In genomic region chr5:57716421-57717237, GRCm38 (mm10) we compare ENCODE assay signal across 7 mouse cellular contexts. TPM values are rescaled to one million over a fixed set of nuclear protein-coding genes. Genes with fewer than 3 reads are reported as not detected.
DNase-seq lines count a peak whose midpoint lies in the region; ATAC-seq lines count a peak whose summit lies in the region.

No protein-coding gene starts in this region.

- WGBS in midbrain, embryonic 11.5 days, result under 1% methylated on average over 29 of the region's 29 CpGs
- under 1% methylated on average over 29 of the region's 29 CpGs for WGBS in stomach, embryonic 15.5 days

- peak overlapping the region; percentile 48; the same call in 1 of the 2 replicates for H3K27ac ChIP-seq in midbrain, embryonic 11.5 days (ENCODE audit: low read depth, low read length)
- H3K27ac ChIP-seq in stomach, embryonic 15.5 days, result peak overlapping the region; percentile 95

- ATAC-seq in midbrain, embryonic 11.5 days (ENCODE audit: low FRiP score), result peak; percentile 0; the same call in 1 of the 2 replicates
- peak; percentile 19; the same call in 1 of the 2 replicates for ATAC-seq in stomach, embryonic 15.5 days (ENCODE audit: insufficient read depth, low FRiP score, low read depth)

- H3K9me3 ChIP-seq in midbrain, embryonic 11.5 days (ENCODE audit: control insufficient read depth, low read length), result no peaks in the 10 kb centered on the region
- H3K9me3 ChIP-seq in stomach, embryonic 15.5 days, result no peaks in the 10 kb centered on the region

- H3K9ac ChIP-seq in midbrain, embryonic 11.5 days (ENCODE audit: low read length), result peak overlapping the region; percentile 74
- H3K9ac ChIP-seq in stomach, embryonic 15.5 days, result peak overlapping the region; percentile 60; the same call in 1 of the 2 replicates

- peaks cover 18% of the 10 kb centered on the region for H3K27me3 ChIP-seq in midbrain, embryonic 11.5 days (ENCODE audit: control insufficient read depth, insufficient read depth, low read length)
- H3K27me3 ChIP-seq in stomach, embryonic 15.5 days (replicated peaks), result no peaks in the 10 kb centered on the region

- H3K4me2 ChIP-seq in midbrain, embryonic 11.5 days, result peak overlapping the region; percentile 75
- peak overlapping the region; percentile 93 for H3K4me2 ChIP-seq in stomach, embryonic 15.5 days

- intact Hi-C loops in left cerebral cortex, postnatal 14 days (cut with DNase I), result loop anchor here (5.0 kb wide), 1 partner anchor 151 kb away; no protein-coding TSS in a partner anchor

- H3K4me3 ChIP-seq in midbrain, embryonic 11.5 days (ENCODE audit: low read depth, low read length), result peak overlapping the region; percentile 63
- H3K4me3 ChIP-seq in stomach, embryonic 15.5 days (replicated peaks), result peak overlapping the region; percentile 70

- H3K36me3 ChIP-seq in midbrain, embryonic 11.5 days (ENCODE audit: control insufficient read depth, insufficient read depth, low read length), result no peaks in the 10 kb centered on the region
- H3K36me3 ChIP-seq in stomach, embryonic 15.5 days, result no peaks in the 10 kb centered on the region

- H3K4me1 ChIP-seq in midbrain, embryonic 11.5 days (ENCODE audit: control insufficient read depth, insufficient read depth, low read length), result peaks cover 3% of the 10 kb centered on the region; the same call in 1 of the 2 replicates
- H3K4me1 ChIP-seq in stomach, embryonic 15.5 days, result 0 out of 2 replicates have a peak, but pooled peaks cover 7% of the 10 kb centered on the region

- DNase-seq in R1 (ENCODE audit: low read depth, low spot score), result peak; percentile 71
- peak; percentile 23 for DNase-seq in cerebellum, adult 9-10 months
- DNase-seq in frontal cortex, postnatal 36 days (ENCODE audit: low spot score in 2 of 2), result peak; percentile 65
- peak; percentile 3 for DNase-seq in induced T-regulatory cell, adult 2 months (ENCODE audit: low read depth)
- DNase-seq in left cerebral cortex, postnatal 14 days (ENCODE audit: low spot score in 2 of 2), result peak; percentile 45 to 62
- no peak for DNase-seq in midbrain, embryonic 11.5 days (ENCODE audit: low spot score, missing footprints)

RNA-seq across cellular contexts. Expression of gene Pcdh7, which starts 1.1 kb away (rescaled TPM):
- total RNA-seq in left cerebral cortex, postnatal 14 days (2021), result 100 to 1,000 TPM; 143 to 159 TPM
- 6.2 and 6.8 TPM in 2 replicates for polyA plus RNA-seq in midbrain, embryonic 11.5 days (2014; fragmentation: Nextera tagmentation; extraction: Ambion mirVana)
- 9.5 and 10.0 TPM in 2 replicates for polyA plus RNA-seq in stomach, embryonic 15.5 days (2015; fragmentation: Nextera tagmentation; extraction: Ambion mirVana)
